Mouse (Mus musculus) neural tube, embryonic 11.5 days (tissue): ENCODE measurements around the gene Hbq1b. TPM values are rescaled to one million over a fixed set of nuclear protein-coding genes. Genes with fewer than 3 reads are reported as not detected.

Experiments
- ATAC-seq: fragments of 200-750 bp; cut with Nextera tagmentation; 2 replicates; pipeline ENCODE4 v1.8.0; 2017; ENCODE audit warnings: moderate number of reproducible peaks, mild to moderate bottlenecking, moderate TSS enrichment, moderate library complexity; ENCODE audit not compliant: insufficient read depth, low FRiP score, low TSS enrichment
- DNase-seq: peaks from one replicate; pipeline ENCODE4 v3.0.0-alpha.2; 2015; ENCODE audit warnings: low spot score
- H3K27ac ChIP-seq: fragments of 300-500 bp; sonication (generic); 2 replicates; pipeline ENCODE4 v1.5.1; 2014; ENCODE audit warnings: low read depth, mild to moderate bottlenecking, low read length
- H3K27me3 ChIP-seq: fragments of 300-500 bp; sonication (generic); 2 replicates; pipeline ENCODE4 v1.6.1; 2014; ENCODE audit warnings: mild to moderate bottlenecking, low read length, mixed read lengths; ENCODE audit not compliant: control insufficient read depth, insufficient read depth
- H3K36me3 ChIP-seq: fragments of 300-500 bp; sonication (generic); 2 replicates; pipeline ENCODE4 v1.6.1; 2014; ENCODE audit warnings: mild to moderate bottlenecking, low read length, moderate library complexity, mixed read lengths; ENCODE audit not compliant: control insufficient read depth, insufficient read depth
- H3K4me1 ChIP-seq: fragments of 300-500 bp; sonication (generic); 2 replicates; pipeline ENCODE4 v1.6.1; 2014; ENCODE audit warnings: low read length, mixed read lengths; ENCODE audit not compliant: control insufficient read depth, insufficient read depth
- H3K4me2 ChIP-seq: fragments of 300-500 bp; sonication (generic); 2 replicates; pipeline ENCODE4 v1.6.1; 2014; ENCODE audit warnings: low read depth, mild to moderate bottlenecking, moderate library complexity
- H3K4me3 ChIP-seq: fragments of 300-500 bp; sonication (generic); 2 replicates; pipeline ENCODE4 v1.5.1; 2014; ENCODE audit warnings: low read depth, low read length
- H3K9ac ChIP-seq: fragments of 300-500 bp; sonication (generic); 2 replicates; pipeline ENCODE4 v1.6.1; 2014; ENCODE audit warnings: mild to moderate bottlenecking, low read length
- H3K9me3 ChIP-seq: fragments of 300-500 bp; sonication (generic); 2 replicates; pipeline ENCODE4 v1.6.1; 2016; ENCODE audit warnings: low read length; ENCODE audit not compliant: control insufficient read depth
- WGBS: fragments of 180-500 bp; shearing (Covaris S2); extraction: QIAGEN DNeasy Blood & Tissue Kit; methylation state at CpG from one replicate; pipeline ENCODE4 v1.1.7; 2014; 5-methylcytosine and 5-hydroxymethylcytosine counted together
- polyA plus RNA-seq: library from polyadenylated mRNA; unstranded; fragments of >200 nt; fragmentation: Nextera tagmentation; extraction: Ambion mirVana; gene quantifications from 2 replicates; pipeline ENCODE4 v1.2.1, GENCODE M21; 2014

Gene Hbq1b
- polyA plus RNA-seq, 1 experiment from 2014 or later: 4.4 TPM

- Histone ChIP-seq H3K4me1 (no peaks in the 10 kb centered on the region), H3K27ac (no peak overlapping the region), H3K4me2 (no peak overlapping the region), H3K36me3 (no peaks in the 10 kb centered on the region), H3K27me3 (no peaks in the 10 kb centered on the region), H3K9ac (no peak overlapping the region), H3K4me3 (no peak overlapping the region), H3K9me3 (no peaks in the 10 kb centered on the region)
- WGBS: 73% methylated on average over 11 of the region's 11 CpGs
- ATAC-seq (no peak), DNase-seq (no peak)
These were observed 33.9 kb downstream of the Hbq1b start for GRCm38 (mm10) chr11:32320507-32321195.

- Histone ChIP-seq H3K4me1 (no peaks in the 10 kb centered on the region), H3K4me3 (no peak overlapping the region), H3K27me3 (no peaks in the 10 kb centered on the region), H3K27ac (no peak overlapping the region), H3K9me3 (no peaks in the 10 kb centered on the region), H3K36me3 (no peaks in the 10 kb centered on the region), H3K9ac (no peak overlapping the region), H3K4me2 (no peak overlapping the region)
- 36% methylated on average over 8 of the region's 8 CpGs for WGBS
- peak; percentile 76 for DNase-seq
- ATAC-seq: no peak
These were observed 34.4 kb downstream of the Hbq1b start for GRCm38 (mm10) chr11:32321196-32321565.

GRCm38 (mm10) chr11:32324609-32325008, 37.8 kb downstream of the Hbq1b start:
- DNase-seq: peak; percentile 93
- WGBS: 10% methylated on average over 15 of the region's 15 CpGs
- Histone ChIP-seq H3K27me3 (no peaks in the 10 kb centered on the region), H3K27ac (no peak overlapping the region), H3K4me3 (no peak overlapping the region), H3K4me1 (no peaks in the 10 kb centered on the region), H3K9ac (no peak overlapping the region), H3K36me3 (no peaks in the 10 kb centered on the region), H3K9me3 (no peaks in the 10 kb centered on the region), H3K4me2 (no peak overlapping the region)
- peak; percentile 86 for ATAC-seq

GRCm38 (mm10) chr11:32331075-32331474, 44.3 kb downstream of the Hbq1b start:
- ATAC-seq: no peak
- H3K4me2 ChIP-seq: no peak overlapping the region

GRCm38 (mm10) chr11:32331861-32332260, 45.1 kb downstream of the Hbq1b start:
- no peaks in the 10 kb centered on the region for H3K36me3 ChIP-seq
- H3K27ac ChIP-seq: no peak overlapping the region
- H3K27me3 ChIP-seq: no peaks in the 10 kb centered on the region
- WGBS: 73% methylated on average over 5 of the region's 5 CpGs
- H3K9ac ChIP-seq: no peak overlapping the region
- H3K4me2 ChIP-seq: no peak overlapping the region
- no peak overlapping the region for H3K4me3 ChIP-seq
- no peak for DNase-seq
- H3K9me3 ChIP-seq: no peaks in the 10 kb centered on the region
- H3K4me1 ChIP-seq: no peaks in the 10 kb centered on the region
- ATAC-seq: no peak

More at GRCm38 (mm10) chr11:32331075-32331474, 44.3 kb downstream of the Hbq1b start:
- no peaks in the 10 kb centered on the region for H3K27me3 ChIP-seq
- H3K4me3 ChIP-seq: no peak overlapping the region
- H3K36me3 ChIP-seq: no peaks in the 10 kb centered on the region
- no peak overlapping the region for H3K9ac ChIP-seq
- no peaks in the 10 kb centered on the region for H3K9me3 ChIP-seq
- DNase-seq: no peak
- no peaks in the 10 kb centered on the region for H3K4me1 ChIP-seq
- WGBS: 60% methylated on average over 6 of the region's 6 CpGs
- no peak overlapping the region for H3K27ac ChIP-seq

- H3K27me3 ChIP-seq: no peaks in the 10 kb centered on the region
- H3K27ac ChIP-seq: no peak overlapping the region
- DNase-seq: no peak
- no peak for ATAC-seq
- H3K9me3 ChIP-seq: no peaks in the 10 kb centered on the region
- WGBS: 86% methylated on average over 2 of the region's 2 CpGs
- no peaks in the 10 kb centered on the region for H3K36me3 ChIP-seq
- H3K4me2 ChIP-seq: no peak overlapping the region
- no peaks in the 10 kb centered on the region for H3K4me1 ChIP-seq
- H3K9ac ChIP-seq: no peak overlapping the region
- no peak overlapping the region for H3K4me3 ChIP-seq
These were observed 46.5 kb downstream of the Hbq1b start for GRCm38 (mm10) chr11:32333235-32333634.

GRCm38 (mm10) chr11:32336435-32336907, 49.7 kb downstream of the Hbq1b start:
- WGBS: 92% methylated on average over 6 of the region's 6 CpGs
- Histone ChIP-seq H3K4me1 (no peaks in the 10 kb centered on the region), H3K27me3 (no peaks in the 10 kb centered on the region), H3K9ac (no peak overlapping the region), H3K27ac (no peak overlapping the region), H3K36me3 (no peaks in the 10 kb centered on the region), H3K9me3 (no peaks in the 10 kb centered on the region), H3K4me2 (no peak overlapping the region), H3K4me3 (no peak overlapping the region)
- DNase-seq (no peak), ATAC-seq (no peak)

Other genes with a start within 250 kb of the Hbq1b start
- gene Il9r, start 86.7 kb upstream of the Hbq1b start, polyA plus RNA-seq: 0.07 TPM in 1 of 2 replicates, not detected in the other
- 73.4 and 80.3 TPM in 2 replicates for gene Snrnp25, start 81.5 kb upstream of the Hbq1b start, polyA plus RNA-seq
- gene Rhbdf1, start 64.7 kb upstream of the Hbq1b start, polyA plus RNA-seq: 24.6 and 24.7 TPM in 2 replicates
- gene Mpg, start 60.5 kb upstream of the Hbq1b start, polyA plus RNA-seq: 29.4 and 31.2 TPM in 2 replicates
- 29.0 and 33.0 TPM in 2 replicates for gene Nprl3, start 19.3 kb upstream of the Hbq1b start, polyA plus RNA-seq
- gene Hba-x, start 10.6 kb upstream of the Hbq1b start, polyA plus RNA-seq: 2,412 and 2,433 TPM in 2 replicates
- gene Hba-a1, start 3.5 kb upstream of the Hbq1b start, polyA plus RNA-seq: 2,190 and 2,258 TPM in 2 replicates
- 4,557 and 4,602 TPM in 2 replicates for gene Hba-a2, start 9.5 kb downstream of the Hbq1b start, polyA plus RNA-seq
- gene Hbq1a, start 13.1 kb downstream of the Hbq1b start, polyA plus RNA-seq: 0.42 TPM in 1 of 2 replicates, not detected in the other
- gene Sh3pxd2b, start 60.9 kb downstream of the Hbq1b start, polyA plus RNA-seq: 23.7 TPM in 2 replicates
- gene Ubtd2, start 168.4 kb downstream of the Hbq1b start, polyA plus RNA-seq: 61.4 and 72.6 TPM in 2 replicates
- gene Efcab9, start 245.1 kb downstream of the Hbq1b start, polyA plus RNA-seq: 0.41 TPM in 1 of 2 replicates, not detected in the other
- gene Stk10, start 246.3 kb downstream of the Hbq1b start, polyA plus RNA-seq: 2.1 and 2.4 TPM in 2 replicates